ENCODE assay signal across 8 mouse cellular contexts in the genomic region with DNA sequence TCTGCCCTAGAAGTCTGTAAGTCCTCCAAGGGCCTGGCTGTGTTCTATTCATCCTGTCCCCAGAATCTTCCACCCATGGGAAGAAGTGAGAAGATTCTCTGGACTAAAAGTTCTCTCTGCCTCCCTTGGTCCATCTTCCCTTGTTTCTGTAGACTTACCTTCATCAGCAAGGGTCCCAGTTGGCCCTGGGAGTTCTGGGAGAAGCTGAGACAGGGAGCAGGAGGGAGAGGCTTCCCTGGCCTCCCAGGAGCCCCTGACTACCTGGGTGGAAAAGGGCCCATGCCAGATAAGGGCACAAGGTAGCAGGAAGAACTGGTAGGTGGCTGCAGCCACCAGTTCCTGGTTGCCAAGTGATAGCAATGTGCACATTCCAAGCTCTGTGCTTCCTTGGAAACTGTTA. TPM values are rescaled to one million over a fixed set of nuclear protein-coding genes. Genes with fewer than 3 reads are reported as not detected.
DNase-seq lines count a peak whose midpoint lies in the region; ATAC-seq and TF ChIP-seq lines count a peak whose summit lies in the region.

A gene (minus strand): TSS at position 342 of the 400 bp plus-strand sequence.

- H3K4me1 ChIP-seq in lung, adult 2 months (ENCODE audit: control insufficient read depth, insufficient read depth, low read length): peaks cover 8% of the 10 kb centered on the region; the same call in 1 of the 2 replicates
- peaks cover 29% of the 10 kb centered on the region for H3K4me1 ChIP-seq in embryonic facial prominence, embryonic 10.5 days
- H3K4me1 ChIP-seq in midbrain, embryonic 12.5 days: peaks cover 24% of the 10 kb centered on the region

- H3K27ac ChIP-seq in embryonic facial prominence, embryonic 10.5 days (replicated peaks): no peak within 1 kb of the TSS
- no peak within 1 kb of the TSS for H3K27ac ChIP-seq in midbrain, embryonic 12.5 days (replicated peaks)

- H3K9me3 ChIP-seq in embryonic facial prominence, embryonic 10.5 days: no peaks in the 10 kb centered on the region
- no peaks in the 10 kb centered on the region for H3K9me3 ChIP-seq in midbrain, embryonic 12.5 days

- no peak within 1 kb of the TSS for H3K4me3 ChIP-seq in lung, adult 2 months (replicated peaks; ENCODE audit: extremely low read depth, low read depth, low read length)
- no peak within 1 kb of the TSS for H3K4me3 ChIP-seq in embryonic facial prominence, embryonic 10.5 days
- no peak within 1 kb of the TSS for H3K4me3 ChIP-seq in midbrain, embryonic 12.5 days

- H3K4me2 ChIP-seq in midbrain, embryonic 12.5 days (replicated peaks): no peak within 1 kb of the TSS

- TF ChIP-seq POLR2A in lung, adult 2 months (IDR thresholded peaks at IDR 0.05; ENCODE audit: borderline replicate concordance, extremely low read depth, low read depth, low read length): no peak

- no peak within 1 kb of the TSS for H3K9ac ChIP-seq in midbrain, embryonic 12.5 days (replicated peaks)

- TF ChIP-seq CTCF in lung, adult 2 months (IDR thresholded peaks at IDR 0.05; ENCODE audit: insufficient read depth, low read length): no peak

- ATAC-seq in midbrain, embryonic 12.5 days (ENCODE audit: low FRiP score, low read depth): no peak

- peaks cover 23% of the 10 kb centered on the region; the same call in 1 of the 2 replicates for H3K27me3 ChIP-seq in embryonic facial prominence, embryonic 10.5 days (replicated peaks; ENCODE audit: low read depth, poor library complexity, severe bottlenecking)
- peaks cover 22% of the 10 kb centered on the region for H3K27me3 ChIP-seq in midbrain, embryonic 12.5 days

- no peaks in the 10 kb centered on the region for H3K36me3 ChIP-seq in embryonic facial prominence, embryonic 10.5 days (replicated peaks)
- no peaks in the 10 kb centered on the region for H3K36me3 ChIP-seq in midbrain, embryonic 12.5 days

- DNase-seq in lung, adult 2 months: no peak
- no peak for DNase-seq in lung, adult 18-20 months
- DNase-seq in embryonic facial prominence, embryonic 10.5 days (ENCODE audit: low spot score): no peak
- DNase-seq in heart, adult 8-10 months (ENCODE audit: low spot score): no peak
- DNase-seq in layer of hippocampus, postnatal 14 days (ENCODE audit: low spot score in 2 of 2): no peak
- no peak for DNase-seq in embryo, embryonic 11 days
- DNase-seq in thymus, adult 18-20 months: no peak

RNA-seq across cellular contexts. Expression of the gene that starts here (rescaled TPM):
- polyA plus RNA-seq in lung, adult 2 months (2012; rRNA removed): 31.0 and 41.1 TPM in 2 replicates
- 53.7 and 58.9 TPM in 2 replicates for polyA plus RNA-seq in embryonic facial prominence, embryonic 10.5 days (2016; fragmentation: Nextera tagmentation; extraction: Ambion mirVana)
- 10 to 100 TPM; 22.2 to 28.1 (median 23.1) TPM for total RNA-seq in heart, adult 8-10 months (2022)
- total RNA-seq in layer of hippocampus, postnatal 14 days (2021): 10 to 100 TPM; 38.2 to 38.5 TPM
- polyA plus RNA-seq in midbrain, embryonic 12.5 days (2016; fragmentation: Nextera tagmentation; extraction: Ambion mirVana): 48.1 and 50.4 TPM in 2 replicates
